Mouse (Mus musculus) testis, adult 2 months (tissue): ENCODE measurements around the gene Fam117a.

Experiments
- CTCF ChIP-seq: fragments of 200-500 bp; IDR thresholded peaks from 2 replicates; pipeline ENCODE4 v1.5.1; 2012; ENCODE audit warnings: low read depth, mild to moderate bottlenecking, inconsistent platforms, low read length, moderate library complexity; ENCODE audit not compliant: control insufficient read depth, insufficient read depth, insufficient replicate concordance
- POLR2A ChIP-seq: fragments of 200-500 bp; IDR thresholded peaks from 2 replicates; pipeline ENCODE4 v1.6.1; 2012; ENCODE audit warnings: low read depth, mild to moderate bottlenecking, inconsistent platforms, low read length, moderate library complexity; ENCODE audit not compliant: control insufficient read depth

DNA sequence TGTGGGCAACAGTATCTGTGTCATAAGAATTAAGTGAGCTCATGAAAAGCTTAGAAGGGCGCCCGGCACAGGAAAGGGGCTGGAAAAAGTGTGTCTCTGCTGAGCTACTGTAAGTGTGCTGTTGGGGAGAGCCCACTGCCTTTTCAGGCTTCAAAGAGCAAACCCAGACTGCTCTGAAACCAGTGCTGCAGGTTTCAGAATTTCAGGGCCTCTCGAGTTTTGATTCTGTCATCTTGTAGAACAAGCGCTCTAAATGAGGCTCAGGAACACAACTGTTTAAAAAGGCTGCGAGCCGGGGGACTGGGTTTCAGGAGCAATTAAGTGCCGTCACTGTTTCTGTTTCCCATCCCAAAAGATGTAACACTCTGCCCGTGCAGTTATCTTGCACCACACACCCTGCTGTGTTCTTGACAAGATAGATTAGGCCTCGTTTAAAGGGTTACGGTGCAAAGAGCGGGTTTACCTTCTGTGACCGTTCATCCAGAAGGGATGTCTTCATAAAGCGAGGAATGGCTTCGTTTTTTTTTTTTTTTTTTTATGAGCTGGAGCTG is 2.7 kb downstream of the Fam117a start:
- TF ChIP-seq CTCF (no peak), POLR2A (no peak)
